Mouse (Mus musculus) limb, embryonic 10.5 days (tissue): Measurements from ENCODE around the gene Tmprss4. TPM values are rescaled to one million over a fixed set of nuclear protein-coding genes. Genes with fewer than 3 reads are reported as not detected.
A peak's percentile ranks its signal among the peaks of the same experiment; 100 is the strongest.

Experiments used
- DNase-seq: peaks from one replicate; pipeline ENCODE4 v3.0.0-alpha.2; 2017; ENCODE audit warnings: low spot score
- H3K27ac ChIP-seq: fragments of 300-500 bp; sonication (generic); 2 replicates; pipeline ENCODE4 v1.5.1; 2016; ENCODE audit warnings: mild to moderate bottlenecking
- H3K27me3 ChIP-seq: fragments of 300-500 bp; sonication (generic); 2 replicates; pipeline ENCODE4 v1.6.1; 2016; ENCODE audit warnings: low read depth, mild to moderate bottlenecking; ENCODE audit not compliant: poor library complexity, severe bottlenecking
- H3K36me3 ChIP-seq: fragments of 300-500 bp; sonication (generic); 2 replicates; pipeline ENCODE4 v1.6.1; 2016; ENCODE audit warnings: mild to moderate bottlenecking, moderate library complexity
- H3K4me1 ChIP-seq: fragments of 300-500 bp; sonication (generic); 2 replicates; pipeline ENCODE4 v1.6.1; 2016
- H3K4me3 ChIP-seq: fragments of 300-500 bp; sonication (generic); 2 replicates; pipeline ENCODE4 v1.5.1; 2016; ENCODE audit warnings: mild to moderate bottlenecking, moderate library complexity
- H3K9me3 ChIP-seq: fragments of 300-500 bp; sonication (generic); replicated peaks from 2 replicates; pipeline ENCODE4 v1.6.1; 2016; ENCODE audit warnings: mild to moderate bottlenecking
- WGBS: fragments of 180-500 bp; shearing (Covaris S2); methylation state at CpG from one replicate; pipeline ENCODE4 v1.1.7; 2016; 5-methylcytosine and 5-hydroxymethylcytosine counted together
- polyA plus RNA-seq: library from polyadenylated mRNA; unstranded; fragments of >200 nt; fragmentation: Nextera tagmentation; extraction: Ambion mirVana; gene quantifications from 2 replicates; pipeline ENCODE4 v1.2.1, GENCODE M21; 2016

The Tmprss4 gene
- polyA plus RNA-seq = 0.26 and 0.43 TPM in 2 replicates

DNA sequence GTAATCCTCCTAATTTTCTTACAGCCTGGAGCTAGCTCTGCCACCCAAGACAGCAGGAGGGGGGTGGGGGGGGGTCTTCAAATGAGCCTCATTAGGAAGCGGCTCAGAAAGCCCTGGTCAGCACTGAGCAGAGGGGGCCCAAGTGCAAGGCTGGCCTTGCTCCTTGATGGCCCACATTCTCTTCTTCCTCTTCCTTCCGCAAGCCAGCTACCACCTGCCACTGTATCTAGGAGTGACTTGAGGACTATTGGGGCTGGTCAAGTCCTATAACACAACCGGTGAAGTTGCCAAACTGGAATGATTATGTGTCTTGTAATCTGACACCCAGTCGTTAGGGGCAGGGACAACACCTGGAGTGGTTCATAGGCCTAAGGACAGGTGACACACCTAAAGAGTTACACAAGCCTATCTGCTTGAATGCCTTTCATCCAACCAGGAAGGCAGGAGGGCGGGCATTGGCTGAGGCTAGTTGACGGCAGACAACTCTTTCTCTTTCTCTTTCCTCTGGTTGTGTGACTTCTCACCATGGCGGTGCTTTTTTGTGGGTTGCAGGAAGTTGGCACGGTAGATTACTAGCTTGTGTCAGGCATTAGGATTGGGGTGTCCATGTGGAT, at the start of gene Tmprss4:
TSS of gene Tmprss4 (minus strand) at position 296 of the 614 bp plus-strand sequence.
- Histone ChIP-seq H3K4me1 (peaks cover 10% of the 10 kb centered on the region), H3K9me3 (no peaks in the 10 kb centered on the region), H3K27ac (no peak within 1 kb of the TSS), H3K36me3 (no peaks in the 10 kb centered on the region), H3K4me3 (no peak within 1 kb of the TSS), H3K27me3 (no peaks in the 10 kb centered on the region)
- no peak for DNase-seq
- WGBS = 68% methylated on average over 8 of the region's 8 CpGs

- Histone ChIP-seq H3K36me3 (no peaks in the 10 kb centered on the region), H3K9me3 (no peaks in the 10 kb centered on the region), H3K27me3 (no peaks in the 10 kb centered on the region), H3K4me3 (no peak overlapping the region), H3K4me1 (peaks cover 8% of the 10 kb centered on the region), H3K27ac (no peak overlapping the region)
- WGBS = 80% methylated on average over 6 of the region's 6 CpGs
- DNase-seq = no peak
Observed at GRCm38 (mm10) chr9:45252395-45252794, 48.5 kb upstream of the Tmprss4 start.

DNA sequence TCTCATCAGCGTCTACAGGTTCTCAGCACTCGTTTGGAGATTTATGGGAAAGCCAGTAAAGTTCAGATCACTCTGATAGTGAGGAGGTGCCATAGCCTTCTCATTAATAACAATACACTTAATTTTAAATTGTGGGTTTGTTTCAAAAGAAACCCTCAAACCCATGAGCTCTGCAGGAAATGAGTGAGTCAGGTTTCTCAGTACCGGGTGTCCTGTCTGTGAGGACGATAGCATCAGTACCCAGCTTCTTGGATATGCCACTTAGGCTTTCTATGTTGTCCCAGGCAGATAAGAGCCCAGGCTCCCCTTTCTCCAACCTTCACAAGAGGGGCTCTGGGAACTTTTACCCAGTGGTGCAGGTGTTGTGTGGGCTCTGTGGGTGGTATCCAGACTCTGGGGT, 48.1 kb upstream of the Tmprss4 start:
- Histone ChIP-seq H3K27me3 (no peaks in the 10 kb centered on the region), H3K4me3 (no peak overlapping the region), H3K4me1 (peaks cover 8% of the 10 kb centered on the region), H3K27ac (no peak overlapping the region), H3K9me3 (no peaks in the 10 kb centered on the region), H3K36me3 (no peaks in the 10 kb centered on the region)
- DNase-seq = no peak
- whole genome bisulfite sequencing = 73% methylated on average over 4 of the region's 4 CpGs

GRCm38 (mm10) chr9:45251281-45251680, 47.4 kb upstream of the Tmprss4 start:
- 84% methylated on average over 3 of the region's 3 CpGs for WGBS
- Histone ChIP-seq H3K4me1 (peaks cover 8% of the 10 kb centered on the region), H3K4me3 (no peak overlapping the region), H3K36me3 (no peaks in the 10 kb centered on the region), H3K27me3 (no peaks in the 10 kb centered on the region), H3K9me3 (no peaks in the 10 kb centered on the region), H3K27ac (no peak overlapping the region)
- no peak for DNase-seq

GRCm38 (mm10) chr9:45250306-45250705, 46.4 kb upstream of the Tmprss4 start:
- no peaks in the 10 kb centered on the region for H3K9me3 ChIP-seq
- H3K27ac ChIP-seq = no peak overlapping the region
- DNase-seq = no peak
- peaks cover 8% of the 10 kb centered on the region for H3K4me1 ChIP-seq
- no peak overlapping the region for H3K4me3 ChIP-seq
- H3K27me3 ChIP-seq = no peaks in the 10 kb centered on the region
- 85% methylated on average over 7 of the region's 7 CpGs for WGBS
- no peaks in the 10 kb centered on the region for H3K36me3 ChIP-seq

DNA sequence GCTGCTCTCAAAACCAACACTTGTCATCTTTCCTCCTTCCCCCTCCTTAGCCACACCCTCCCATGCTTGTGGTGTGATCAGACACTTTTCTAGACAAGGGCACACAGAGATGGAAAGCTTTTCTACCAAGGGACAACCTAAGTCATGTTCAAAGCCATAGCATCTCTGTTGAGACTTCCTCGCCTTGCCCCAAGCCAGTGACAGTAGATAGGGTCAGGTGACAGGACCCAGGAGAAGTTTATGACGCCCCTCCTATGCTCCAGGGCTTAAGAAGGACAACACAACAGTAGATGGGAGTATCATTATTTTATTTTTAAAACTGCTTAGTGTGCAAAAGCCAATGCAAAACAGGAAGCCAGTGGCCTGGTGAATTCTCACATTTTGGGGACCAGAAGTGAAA, 43.6 kb upstream of the Tmprss4 start:
- WGBS = 66% methylated on average over 2 of the region's 2 CpGs
- Histone ChIP-seq H3K4me1 (no peaks in the 10 kb centered on the region), H3K4me3 (no peak overlapping the region), H3K27me3 (no peaks in the 10 kb centered on the region), H3K27ac (no peak overlapping the region), H3K9me3 (no peaks in the 10 kb centered on the region), H3K36me3 (no peaks in the 10 kb centered on the region)
- DNase-seq = no peak

GRCm38 (mm10) chr9:45246060-45246459, 42.2 kb upstream of the Tmprss4 start:
- WGBS = 89% methylated on average over 6 of the region's 6 CpGs
- H3K36me3 ChIP-seq = no peaks in the 10 kb centered on the region
- no peak for DNase-seq
- H3K4me3 ChIP-seq = no peak overlapping the region
- no peaks in the 10 kb centered on the region for H3K27me3 ChIP-seq
- H3K4me1 ChIP-seq = no peaks in the 10 kb centered on the region
- H3K27ac ChIP-seq = no peak overlapping the region
- no peaks in the 10 kb centered on the region for H3K9me3 ChIP-seq

GRCm38 (mm10) chr9:45245432-45245831, 41.5 kb upstream of the Tmprss4 start:
- Histone ChIP-seq H3K4me3 (no peak overlapping the region), H3K27me3 (no peaks in the 10 kb centered on the region), H3K9me3 (no peaks in the 10 kb centered on the region), H3K27ac (no peak overlapping the region), H3K4me1 (no peaks in the 10 kb centered on the region), H3K36me3 (no peaks in the 10 kb centered on the region)
- WGBS = 77% methylated on average over 1 of the region's 1 CpGs
- DNase-seq = no peak

GRCm38 (mm10) chr9:45241397-45241796, 37.5 kb upstream of the Tmprss4 start:
- H3K36me3 ChIP-seq = no peaks in the 10 kb centered on the region
- DNase-seq = no peak
- no peaks in the 10 kb centered on the region for H3K27me3 ChIP-seq
- WGBS = 80% methylated on average over 5 of the region's 5 CpGs
- no peaks in the 10 kb centered on the region for H3K4me1 ChIP-seq
- H3K9me3 ChIP-seq = no peaks in the 10 kb centered on the region
- H3K27ac ChIP-seq = no peak overlapping the region
- H3K4me3 ChIP-seq = no peak overlapping the region

GRCm38 (mm10) chr9:45236744-45237143, 32.9 kb upstream of the Tmprss4 start:
- DNase-seq = no peak
- H3K36me3 ChIP-seq = no peaks in the 10 kb centered on the region
- no peaks in the 10 kb centered on the region for H3K4me1 ChIP-seq
- no peaks in the 10 kb centered on the region for H3K27me3 ChIP-seq
- 63% methylated on average over 7 of the region's 7 CpGs for WGBS
- no peak overlapping the region for H3K27ac ChIP-seq
- no peaks in the 10 kb centered on the region for H3K9me3 ChIP-seq
- no peak overlapping the region for H3K4me3 ChIP-seq

GRCm38 (mm10) chr9:45235668-45236227, 31.9 kb upstream of the Tmprss4 start:
- Histone ChIP-seq H3K9me3 (no peaks in the 10 kb centered on the region), H3K4me1 (no peaks in the 10 kb centered on the region), H3K27ac (no peak overlapping the region), H3K27me3 (no peaks in the 10 kb centered on the region), H3K36me3 (no peaks in the 10 kb centered on the region), H3K4me3 (no peak overlapping the region)
- DNase-seq = no peak
- whole genome bisulfite sequencing = 86% methylated on average over 6 of the region's 6 CpGs

DNA sequence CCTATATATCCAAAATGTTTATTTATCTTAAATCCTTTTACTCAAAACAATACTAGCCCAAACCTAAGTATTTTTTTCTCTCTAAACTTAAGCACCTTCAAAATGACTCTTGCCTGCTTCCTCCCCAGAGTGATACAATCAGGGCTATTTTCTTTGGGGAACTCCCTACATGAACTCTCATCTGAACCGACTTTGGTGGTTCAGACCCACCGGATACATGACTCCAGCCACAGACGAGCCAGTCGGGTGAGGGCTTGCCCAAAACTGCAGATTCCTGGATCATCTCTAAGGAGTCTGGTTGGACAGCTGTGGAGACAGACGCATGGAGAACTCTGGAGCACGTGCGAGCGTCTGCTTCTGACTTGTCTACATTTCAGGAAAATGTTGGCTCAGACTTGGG, 25.5 kb upstream of the Tmprss4 start:
- 83% methylated on average over 8 of the region's 8 CpGs for WGBS
- no peak for DNase-seq
- H3K36me3 ChIP-seq = no peaks in the 10 kb centered on the region

GRCm38 (mm10) chr9:45221567-45221966, 17.7 kb upstream of the Tmprss4 start:
- Histone ChIP-seq H3K4me1 (no peaks in the 10 kb centered on the region), H3K27ac (no peak overlapping the region), H3K36me3 (no peaks in the 10 kb centered on the region), H3K27me3 (no peaks in the 10 kb centered on the region), H3K4me3 (no peak overlapping the region), H3K9me3 (no peaks in the 10 kb centered on the region)
- 20% methylated on average over 6 of the region's 6 CpGs for WGBS
- DNase-seq = peak; percentile 94

More for the DNA sequence above, 25.5 kb upstream of the Tmprss4 start:
- no peak overlapping the region for H3K27ac ChIP-seq
- H3K4me1 ChIP-seq = no peaks in the 10 kb centered on the region
- no peak overlapping the region for H3K4me3 ChIP-seq
- no peaks in the 10 kb centered on the region for H3K9me3 ChIP-seq
- H3K27me3 ChIP-seq = no peaks in the 10 kb centered on the region

DNA sequence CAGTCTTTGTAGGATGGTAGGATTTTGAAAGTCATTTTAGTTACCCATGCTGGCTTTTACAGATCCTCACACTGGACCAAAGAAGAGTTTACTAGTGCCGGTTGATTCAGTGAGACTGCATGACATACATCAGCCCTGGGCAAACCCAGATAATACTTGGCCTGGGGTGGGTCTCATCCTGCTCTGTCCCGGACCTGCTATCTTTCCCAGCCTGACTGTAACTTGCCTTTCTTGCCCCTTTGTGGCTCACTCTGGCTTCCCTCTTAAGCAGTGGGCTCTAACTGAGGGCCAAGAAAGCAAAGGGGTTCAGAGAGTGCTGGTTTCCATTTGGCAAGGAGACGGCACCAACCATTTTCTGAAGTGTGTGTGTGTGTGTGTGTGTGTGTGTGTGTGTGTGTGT, 15.8 kb upstream of the Tmprss4 start:
- H3K4me1 ChIP-seq = no peaks in the 10 kb centered on the region
- no peaks in the 10 kb centered on the region for H3K27me3 ChIP-seq
- no peaks in the 10 kb centered on the region for H3K36me3 ChIP-seq
- DNase-seq = no peak
- no peak overlapping the region for H3K4me3 ChIP-seq
- no peaks in the 10 kb centered on the region for H3K9me3 ChIP-seq
- 77% methylated on average over 3 of the region's 3 CpGs for WGBS
- no peak overlapping the region for H3K27ac ChIP-seq
